Mouse (Mus musculus) 3T3-L1 (cell line): ENCODE results near the gene Bmt2.

Source experiments
- DNase-seq: peaks from one replicate; pipeline ENCODE4 v3.0.0-alpha.2; 2015; ENCODE audit warnings: low read depth, low spot score

Bmt2 gene

GRCm38 (mm10) chr6:13677818-13678282 is at the start of gene Bmt2:
Gene Bmt2 (minus strand): TSS chr6:13677966.
- peak; percentile 99 for DNase-seq

DNA sequence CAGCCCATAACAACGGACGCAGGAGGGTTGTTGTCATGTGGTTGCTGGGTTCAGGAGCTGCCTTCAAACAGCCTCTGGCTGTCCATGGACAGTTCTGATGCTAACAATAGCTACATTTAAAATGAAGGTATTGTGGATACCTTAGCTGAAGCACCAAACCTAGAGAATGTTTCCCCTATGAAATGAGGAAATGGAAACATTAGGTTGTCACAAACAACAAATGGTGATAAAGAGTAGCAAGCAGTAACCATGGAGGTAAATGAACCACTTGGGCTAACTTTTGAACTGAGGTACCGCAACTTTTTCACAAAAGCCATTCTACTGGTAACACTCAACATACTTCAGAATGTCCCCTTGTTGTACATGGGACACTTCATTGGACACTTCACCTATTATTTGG is 44.4 kb upstream of the Bmt2 start:
- DNase-seq, result no peak

GRCm38 (mm10) chr6:13714867-13715266 is 37.1 kb upstream of the Bmt2 start:
- DNase-seq, result no peak

DNA sequence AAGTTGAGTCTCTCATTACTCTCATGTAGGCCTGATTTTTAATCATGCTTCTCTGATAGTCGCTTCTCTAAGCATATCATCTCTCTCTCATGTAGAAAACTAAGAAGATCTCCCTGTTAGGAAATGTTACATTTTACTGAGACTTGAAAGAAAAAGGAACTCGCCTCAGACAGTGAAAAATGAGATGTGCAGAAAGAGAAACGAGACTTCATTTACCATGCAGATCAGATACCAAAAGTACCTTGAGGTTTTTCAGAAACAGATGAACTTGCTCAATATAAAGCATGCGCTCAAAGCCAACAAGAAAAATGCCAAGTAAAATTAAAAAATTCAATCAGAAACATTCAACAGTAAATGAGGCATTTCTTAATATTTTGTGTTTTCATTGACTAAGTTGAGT is 19.1 kb upstream of the Bmt2 start:
- no peak for DNase-seq

- DNase-seq, result no peak
Measured at GRCm38 (mm10) chr6:13695103-13695845, 17.5 kb upstream of the Bmt2 start.

- no peak for DNase-seq
Measured at GRCm38 (mm10) chr6:13691657-13692294, 14.0 kb upstream of the Bmt2 start.

- DNase-seq, result no peak
Measured at GRCm38 (mm10) chr6:13690398-13690797, 12.6 kb upstream of the Bmt2 start.

DNA sequence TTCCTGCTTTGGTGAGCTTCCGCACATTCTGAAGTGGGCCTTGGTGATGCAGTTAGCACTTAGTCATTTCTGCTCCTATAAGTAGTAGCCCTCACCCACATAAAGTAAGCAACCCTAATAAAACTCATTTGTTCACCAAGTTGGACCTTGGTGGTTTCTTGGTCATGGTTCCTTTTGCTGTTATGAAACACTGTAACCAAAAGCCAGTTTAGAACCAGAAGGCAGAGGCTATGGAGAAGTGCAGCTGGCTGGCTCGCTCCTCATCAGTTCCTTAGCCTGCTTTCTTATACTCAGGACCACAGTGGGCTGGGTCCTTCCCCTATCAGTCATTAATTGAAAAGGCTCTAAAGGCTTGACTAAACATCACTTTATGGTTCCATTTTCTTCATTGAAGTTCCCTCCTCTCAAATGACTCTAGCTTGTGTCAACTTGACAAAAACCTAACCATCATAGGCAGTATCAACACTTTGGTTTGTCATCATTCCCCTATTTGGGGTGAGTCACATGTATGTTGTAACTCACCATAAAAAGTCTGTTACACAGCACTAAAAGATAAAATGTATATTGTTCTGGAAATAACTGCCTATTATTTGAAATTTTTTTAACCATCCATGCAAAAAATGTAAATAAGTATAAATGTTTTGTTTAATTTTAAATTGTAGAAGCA is 6.3 kb upstream of the Bmt2 start:
- peak; percentile 27 for DNase-seq

GRCm38 (mm10) chr6:13678349-13678748 is 583 bp upstream of the Bmt2 start:
- DNase-seq, result no peak

- DNase-seq, result peak; percentile 66
Measured at GRCm38 (mm10) chr6:13677141-13677761, 515 bp downstream of the Bmt2 start.

DNA sequence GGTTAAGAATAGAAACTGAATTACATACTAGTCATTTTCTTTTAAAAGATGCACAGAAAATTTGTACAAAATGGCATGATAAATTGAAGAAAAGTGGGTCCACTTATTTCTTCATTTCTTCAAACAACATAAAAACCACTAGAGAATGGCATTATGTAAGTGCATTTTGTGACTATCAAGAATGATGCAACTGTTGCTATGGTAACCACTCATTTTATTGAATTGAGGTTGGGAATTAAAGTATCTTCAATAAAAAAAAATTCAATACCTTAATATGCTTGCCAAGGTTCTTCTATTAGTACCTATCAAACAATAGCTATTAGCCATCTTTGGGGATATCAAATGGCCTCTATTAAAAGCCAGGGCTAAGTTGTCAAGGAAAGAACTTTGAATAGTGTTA is 1.6 kb downstream of the Bmt2 start:
- peak; percentile 37 for DNase-seq

DNA sequence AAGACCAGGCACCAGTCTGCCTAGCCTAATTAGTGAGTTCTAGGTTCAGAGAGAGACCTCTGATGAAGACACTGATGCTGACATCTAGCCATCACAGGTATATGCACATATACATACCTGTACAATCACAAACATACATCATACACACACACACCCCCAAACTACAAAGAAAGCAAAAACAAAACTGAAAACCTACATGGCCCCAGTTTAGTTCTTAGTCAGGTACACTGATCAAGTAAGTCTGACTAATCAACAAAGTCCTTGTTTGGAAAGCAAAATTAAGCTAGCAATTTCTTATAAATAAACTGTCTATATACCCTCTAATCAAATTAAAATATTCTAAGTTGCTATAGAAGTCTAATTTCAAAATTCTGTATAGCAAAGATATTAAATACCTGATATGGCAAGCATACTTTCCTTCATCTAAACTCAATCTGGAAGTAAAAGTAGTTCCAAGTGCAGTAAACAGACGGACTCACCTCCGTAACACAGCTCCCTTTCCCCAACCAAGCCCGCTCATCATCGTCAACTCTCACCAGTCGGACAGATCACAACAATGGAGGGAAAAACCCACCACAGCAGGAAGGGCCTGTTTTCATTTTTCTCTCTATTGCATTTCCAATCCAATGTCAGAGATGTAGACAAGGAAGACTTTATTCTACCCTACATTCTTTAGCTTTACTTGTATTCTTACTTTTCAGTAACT is 3.0 kb downstream of the Bmt2 start:
- DNase-seq, result no peak

DNA sequence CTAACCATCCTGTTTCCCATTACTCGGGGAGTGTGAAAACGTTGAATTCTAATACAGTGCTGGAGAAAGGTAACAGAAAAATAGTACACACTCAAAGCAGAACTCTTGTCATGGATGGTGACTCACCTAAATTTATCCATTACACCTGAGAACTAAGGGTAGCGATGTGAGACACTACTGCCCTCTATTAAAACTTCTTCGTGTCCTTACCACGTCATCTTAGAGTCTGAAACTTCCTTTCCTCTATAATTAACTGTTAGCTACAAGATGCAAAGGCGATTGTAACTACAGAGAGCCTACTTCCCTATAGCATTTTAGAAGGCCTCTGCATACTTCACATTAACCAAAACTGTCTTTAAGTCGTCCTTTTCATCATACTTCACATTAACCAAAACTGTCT is 12.1 kb downstream of the Bmt2 start:
- no peak for DNase-seq

- no peak for DNase-seq
Measured at GRCm38 (mm10) chr6:13658016-13658415, 19.8 kb downstream of the Bmt2 start.

GRCm38 (mm10) chr6:13654081-13654480 is 23.7 kb downstream of the Bmt2 start:
- no peak for DNase-seq

DNA sequence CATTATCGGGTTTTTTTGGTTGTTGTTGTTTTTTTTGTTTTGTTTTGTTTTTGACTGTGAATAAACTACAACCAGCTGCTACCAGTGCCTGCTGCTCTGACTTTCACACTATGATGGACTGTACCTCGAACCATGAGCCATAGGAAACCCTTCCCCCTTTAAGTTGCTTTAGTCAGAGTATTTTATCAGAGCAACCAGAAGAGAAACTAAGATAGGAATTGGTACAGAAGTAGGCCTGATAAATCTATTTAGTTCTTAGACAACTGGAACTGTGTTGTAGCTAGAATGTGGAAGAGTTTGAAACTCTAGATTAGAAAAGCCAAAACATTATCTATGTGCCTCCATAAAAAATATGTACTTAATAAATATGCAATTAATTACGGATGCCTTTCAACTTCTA is 25.5 kb downstream of the Bmt2 start:
- DNase-seq, result no peak

- no peak for DNase-seq
Measured at GRCm38 (mm10) chr6:13650854-13651253, 26.9 kb downstream of the Bmt2 start.

- DNase-seq, result peak; percentile 55
Measured at GRCm38 (mm10) chr6:13648305-13648704, 29.5 kb downstream of the Bmt2 start.

DNA sequence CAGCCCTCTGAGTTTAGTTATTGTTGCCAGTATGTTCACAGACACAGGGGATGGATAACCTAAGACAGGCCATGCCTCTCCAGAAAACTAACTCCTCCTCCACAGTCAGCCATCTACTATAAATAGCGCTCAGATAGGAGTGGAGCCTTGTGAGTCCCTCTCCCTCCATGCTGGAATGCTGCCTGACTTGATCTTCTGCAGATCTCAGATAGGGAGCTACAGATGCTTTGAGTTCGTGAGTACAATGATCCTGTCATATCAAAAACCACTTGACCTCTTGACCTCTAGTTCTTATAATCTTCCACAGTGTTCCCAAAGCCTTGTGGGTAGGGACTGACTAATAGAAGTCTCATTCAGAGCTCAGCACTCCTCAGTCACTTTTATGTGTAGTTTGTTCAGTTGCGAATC is 41.2 kb downstream of the Bmt2 start:
- peak; percentile 44 for DNase-seq

DNA sequence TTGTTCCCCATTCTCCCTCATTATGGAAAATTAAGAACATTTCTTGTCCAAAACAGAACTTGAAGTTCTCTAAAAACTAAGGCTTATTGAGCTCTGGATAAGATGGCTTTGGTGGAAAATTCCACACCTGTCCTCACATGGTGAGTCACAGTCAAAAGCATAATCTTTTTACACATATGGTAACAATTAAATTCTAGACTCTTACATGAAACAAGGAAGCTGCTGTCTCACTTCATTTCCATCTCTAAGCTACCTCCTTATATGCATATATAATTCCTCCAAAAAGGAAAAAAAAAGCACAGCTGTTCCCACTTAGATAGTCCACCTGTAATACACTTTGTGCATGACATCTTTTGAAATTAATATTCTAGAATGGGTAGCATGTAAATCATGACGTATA is 45.2 kb downstream of the Bmt2 start:
- peak; percentile 88 for DNase-seq

DNA sequence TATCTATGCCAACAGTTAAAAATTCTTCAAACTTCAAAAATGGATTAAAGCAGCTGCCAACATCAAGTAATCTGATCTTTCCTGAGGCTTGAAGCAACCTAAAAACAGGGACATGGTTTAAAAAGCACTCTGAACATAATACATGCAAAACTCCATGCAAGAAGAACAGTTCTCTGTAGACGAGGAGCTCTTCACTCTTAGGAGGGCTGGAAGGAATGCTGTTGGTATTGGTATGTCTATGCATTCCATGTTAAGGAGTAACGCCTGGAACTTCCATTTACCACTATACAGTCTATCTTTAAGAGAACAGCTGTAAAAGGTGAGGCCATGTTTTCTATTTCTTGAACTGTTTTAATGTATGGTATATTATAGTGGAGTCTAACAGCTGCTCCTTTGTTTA is 47.2 kb downstream of the Bmt2 start:
- no peak for DNase-seq

DNA sequence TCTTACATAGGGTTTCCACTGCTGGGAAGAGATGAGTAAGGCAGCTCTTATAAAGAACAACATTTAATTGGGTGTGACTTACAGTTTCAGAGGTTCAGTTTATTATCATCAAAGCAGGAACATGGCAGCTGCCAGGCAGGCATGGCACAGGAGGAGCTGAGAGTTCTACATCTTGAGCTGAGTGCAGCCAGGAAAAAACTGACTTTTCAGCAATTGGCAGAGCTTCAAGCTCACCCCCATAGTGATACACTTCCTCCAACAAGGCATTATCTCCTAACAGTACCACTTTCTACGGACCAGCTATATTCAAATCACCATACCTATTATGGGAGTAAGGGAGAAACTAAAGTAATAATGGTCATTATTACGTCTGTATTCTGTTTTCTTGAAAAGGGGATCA is 58.1 kb downstream of the Bmt2 start:
- DNase-seq, result no peak
